Mouse (Mus musculus): ENCODE results near the gene Elof1.

GRCm38 (mm10) chr9:22099922-22100321, 17.1 kb downstream of the Elof1 start:
- TF ChIP-seq CTCF (IDR thresholded peaks at IDR 0.05; ENCODE audit: low read depth) (no peak), EP300 (optimal IDR thresholded peaks at IDR 0.05) (no peak)

Measured in stomach, postnatal 0 days (tissue).